Mouse (Mus musculus) forebrain, postnatal 0 days (tissue): ENCODE results near the gene Ssh2. TPM values are rescaled to one million over a fixed set of nuclear protein-coding genes. Genes with fewer than 3 reads are reported as not detected.

Experiments
- ATAC-seq: fragments of 200-750 bp; cut with Nextera tagmentation; 2 replicates; pipeline ENCODE4 v1.8.0; 2017; ENCODE audit warnings: mild to moderate bottlenecking, moderate library complexity
- DNase-seq: peaks from one replicate; pipeline ENCODE4 v3.0.0-alpha.2; 2015
- H3K27ac ChIP-seq: fragments of 300-500 bp; sonication (generic); 2 replicates; pipeline ENCODE4 v1.5.1; 2014; ENCODE audit warnings: low read depth, mild to moderate bottlenecking, antibody characterized with exemption, low read length, moderate library complexity, mixed read lengths
- H3K27me3 ChIP-seq: fragments of 300-500 bp; sonication (generic); 2 replicates; pipeline ENCODE4 v1.6.1; 2014; ENCODE audit warnings: mild to moderate bottlenecking, low read length, mixed read lengths; ENCODE audit not compliant: insufficient read depth
- H3K36me3 ChIP-seq: fragments of 300-500 bp; sonication (generic); 2 replicates; pipeline ENCODE4 v1.6.1; 2014; ENCODE audit warnings: mild to moderate bottlenecking, moderate library complexity; ENCODE audit not compliant: insufficient read depth
- H3K4me1 ChIP-seq: fragments of 300-500 bp; sonication (generic); 2 replicates; pipeline ENCODE4 v1.6.1; 2014; ENCODE audit warnings: antibody characterized with exemption; ENCODE audit not compliant: insufficient read depth
- H3K4me2 ChIP-seq: fragments of 300-500 bp; sonication (generic); 2 replicates; pipeline ENCODE4 v1.6.1; 2014; ENCODE audit warnings: low read depth, mild to moderate bottlenecking, moderate library complexity
- H3K4me3 ChIP-seq: fragments of 300-500 bp; sonication (generic); 2 replicates; pipeline ENCODE4 v1.5.1; 2014; ENCODE audit warnings: low read depth, low read length, mixed read lengths
- H3K9ac ChIP-seq: fragments of 300-500 bp; sonication (generic); 2 replicates; pipeline ENCODE4 v1.6.1; 2014; ENCODE audit warnings: mild to moderate bottlenecking
- H3K9me3 ChIP-seq: fragments of 300-500 bp; sonication (generic); 2 replicates; pipeline ENCODE4 v1.6.1; 2016; ENCODE audit warnings: low read length
- CTCF ChIP-seq: sonication (generic); IDR thresholded peaks from 2 replicates; pipeline ENCODE4 v1.5.1; 2016; ENCODE audit warnings: antibody characterized with exemption, control low read depth, low read depth
- WGBS: fragments of 180-500 bp; shearing (Covaris S2); extraction: QIAGEN DNeasy Blood & Tissue Kit; methylation state at CpG from one replicate; pipeline ENCODE4 v1.1.7; 2014; 5-methylcytosine and 5-hydroxymethylcytosine counted together
- polyA plus RNA-seq: library from polyadenylated mRNA; unstranded; fragments of >200 nt; fragmentation: Nextera tagmentation; extraction: Ambion mirVana; gene quantifications from 2 replicates; pipeline ENCODE4 v1.2.1, GENCODE M21; 2015
- total RNA-seq: library from RNA; depleted of rRNA; stranded (reverse); fragments of >200 nt; gene quantifications from 2 replicates; pipeline ENCODE4 v1.2.3, GENCODE M21; 2014

Gene Ssh2
- total and polyA plus RNA-seq, 2 experiments from 2014 or later, result 12.7 to 40.2 TPM

DNA sequence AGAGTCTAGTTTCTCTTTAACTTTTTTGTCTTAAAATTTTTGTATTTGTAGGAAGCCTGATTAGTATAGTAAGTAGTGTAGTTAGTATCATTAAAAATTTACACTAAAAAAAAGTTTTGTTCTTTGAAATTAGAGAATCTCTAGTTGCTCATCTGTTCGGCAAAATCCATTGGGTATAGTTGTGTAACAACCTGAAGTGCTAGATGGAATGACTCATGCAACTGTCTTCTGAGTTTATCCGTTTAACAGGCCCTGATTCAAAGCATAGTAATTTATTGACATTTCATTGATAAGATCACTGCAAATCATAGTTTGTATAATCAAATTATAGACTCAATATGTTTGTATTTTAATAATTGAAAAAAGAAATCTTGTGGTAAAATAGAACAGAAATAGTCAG, 14.7 kb downstream of the Ssh2 start:
- no peaks in the 10 kb centered on the region for H3K9me3 ChIP-seq
- ATAC-seq (no peak), DNase-seq (no peak)
- no peak overlapping the region for H3K4me3 ChIP-seq
- WGBS, result 83% methylated on average over 2 of the region's 2 CpGs
- no peaks in the 10 kb centered on the region for H3K27me3 ChIP-seq
- H3K4me2 ChIP-seq, result no peak overlapping the region
- no peaks in the 10 kb centered on the region for H3K4me1 ChIP-seq
- no peaks in the 10 kb centered on the region for H3K36me3 ChIP-seq
- no peak overlapping the region for H3K27ac ChIP-seq
- no peak overlapping the region for H3K9ac ChIP-seq
- TF ChIP-seq CTCF, result no peak

DNA sequence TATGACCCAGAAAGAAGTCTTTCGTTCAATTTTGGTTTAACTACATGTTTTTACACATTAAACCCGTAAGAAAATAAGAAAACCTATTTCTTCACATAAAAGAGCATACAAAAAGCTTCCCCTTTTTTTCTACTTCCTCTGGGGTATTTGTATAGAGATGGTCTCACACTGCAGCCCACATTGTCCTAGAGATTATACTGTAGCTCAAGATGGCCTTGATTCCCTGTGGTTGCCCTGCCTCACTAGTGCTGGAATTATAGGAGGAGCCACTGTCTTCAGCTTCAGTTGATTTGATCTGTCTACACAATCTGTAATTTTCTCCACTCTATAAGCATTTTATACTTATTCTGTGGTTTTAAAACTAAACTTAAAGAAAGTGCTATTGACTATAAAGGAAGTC, 15.4 kb downstream of the Ssh2 start:
- Histone ChIP-seq H3K9me3 (no peaks in the 10 kb centered on the region), H3K27me3 (no peaks in the 10 kb centered on the region), H3K4me2 (no peak overlapping the region), H3K36me3 (no peaks in the 10 kb centered on the region), H3K4me1 (no peaks in the 10 kb centered on the region), H3K27ac (no peak overlapping the region), H3K4me3 (no peak overlapping the region), H3K9ac (no peak overlapping the region)
- DNase-seq (no peak), ATAC-seq (no peak)
- TF ChIP-seq CTCF, result no peak
- 92% methylated on average over 2 of the region's 2 CpGs for WGBS

DNA sequence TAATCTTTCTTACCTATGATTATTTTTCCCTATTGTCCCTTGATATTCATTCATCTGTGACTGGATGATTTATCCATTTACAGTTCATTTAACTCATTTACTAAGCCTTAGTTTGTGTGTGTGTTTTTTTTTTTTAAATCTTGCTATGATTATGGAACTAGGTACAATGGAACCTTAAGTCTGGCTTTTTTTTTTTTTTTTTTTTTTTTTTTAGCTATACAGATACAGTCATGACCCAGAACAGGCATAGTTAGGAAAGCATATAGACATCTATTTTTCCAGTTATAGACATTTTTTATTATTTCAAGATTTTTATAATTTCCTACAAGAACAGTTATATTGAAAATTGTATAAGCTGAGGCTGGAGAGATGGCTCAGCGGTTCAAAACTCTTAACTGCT, 19.2 kb downstream of the Ssh2 start:
- Histone ChIP-seq H3K4me3 (no peak overlapping the region), H3K27ac (no peak overlapping the region), H3K9me3 (no peaks in the 10 kb centered on the region), H3K36me3 (no peaks in the 10 kb centered on the region), H3K9ac (no peak overlapping the region), H3K27me3 (no peaks in the 10 kb centered on the region), H3K4me2 (no peak overlapping the region), H3K4me1 (no peaks in the 10 kb centered on the region)
- TF ChIP-seq CTCF, result no peak
- DNase-seq (no peak), ATAC-seq (no peak)
- 95% methylated on average over 1 of the region's 1 CpGs for WGBS

DNA sequence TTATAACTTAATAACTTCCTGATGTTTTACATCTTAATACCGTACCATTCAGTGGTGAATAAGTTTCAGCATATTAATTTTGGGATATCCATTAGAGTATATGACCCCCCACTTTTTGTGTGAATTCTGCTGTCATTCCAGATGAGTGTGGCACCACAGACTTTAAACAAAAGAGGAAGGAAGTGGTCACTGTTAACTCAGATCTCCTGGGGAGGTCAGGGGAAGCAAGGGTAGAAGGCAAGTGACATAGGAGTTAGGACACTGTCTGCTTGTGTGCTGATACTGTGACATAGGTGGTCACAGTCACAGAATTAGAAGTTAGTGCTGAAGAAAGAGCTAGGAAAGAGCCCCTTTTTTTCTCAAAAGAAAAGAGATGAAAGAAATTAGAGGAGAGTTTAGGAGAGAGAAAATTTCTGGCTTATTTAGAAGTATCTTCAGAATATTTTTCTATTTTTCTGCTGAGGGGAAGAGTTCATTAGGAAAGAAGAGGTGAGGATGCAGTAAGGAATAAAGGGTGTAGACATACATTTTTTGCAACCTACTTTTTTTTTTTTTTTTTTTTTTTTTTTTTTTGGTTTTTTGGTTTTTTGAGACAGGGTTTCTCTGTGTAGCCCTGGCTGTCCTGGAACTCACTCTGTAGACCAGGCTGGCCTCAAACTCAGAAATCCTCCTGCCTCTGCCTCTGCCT, 23.7 kb downstream of the Ssh2 start:
- no peak for TF ChIP-seq CTCF
- no peak for ATAC-seq

DNA sequence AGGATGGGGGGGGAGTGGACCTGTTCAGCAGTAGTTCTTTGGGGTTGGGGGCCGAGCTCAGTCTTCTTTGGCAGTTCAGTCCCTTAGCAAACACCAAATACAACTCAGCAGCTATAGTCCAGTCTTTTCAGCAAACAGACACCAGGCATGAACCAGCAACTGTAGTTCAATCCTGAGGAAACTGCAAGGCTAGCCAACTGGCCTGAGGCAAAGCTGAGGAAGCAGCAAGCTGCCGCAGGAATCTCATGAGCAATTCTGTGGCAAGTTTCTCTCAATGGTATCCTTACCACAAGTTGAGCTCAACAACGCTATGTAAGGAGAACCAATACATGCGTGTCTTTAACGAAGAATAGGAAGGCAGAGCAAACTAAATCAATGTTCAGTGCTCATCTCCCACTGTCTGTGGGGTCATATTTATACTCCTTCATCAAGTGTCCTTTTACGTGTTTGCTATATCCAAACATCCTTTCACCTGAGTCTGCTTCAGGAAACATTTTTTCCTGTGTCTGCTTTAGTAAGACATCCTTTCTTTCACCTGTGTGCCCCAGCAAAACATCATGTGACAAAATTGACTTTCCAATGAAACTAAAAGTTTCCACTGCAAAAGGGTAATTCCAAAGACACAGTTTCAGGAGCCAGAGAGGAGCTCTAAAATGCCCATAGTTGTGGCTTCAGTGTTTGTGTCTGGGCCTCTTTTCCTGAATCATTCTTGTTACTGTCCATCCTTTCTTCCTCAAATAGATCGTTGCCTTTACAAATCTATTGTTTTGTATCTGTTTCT, 24.6 kb downstream of the Ssh2 start:
- ATAC-seq, result no peak
- no peak for TF ChIP-seq CTCF
- H3K9ac ChIP-seq, result no peak overlapping the region
- no peaks in the 10 kb centered on the region for H3K4me1 ChIP-seq
- 93% methylated on average over 7 of the region's 7 CpGs for WGBS
- DNase-seq, result no peak
- no peak overlapping the region for H3K4me2 ChIP-seq
- no peak overlapping the region for H3K27ac ChIP-seq
- H3K4me3 ChIP-seq, result no peak overlapping the region
- no peaks in the 10 kb centered on the region for H3K27me3 ChIP-seq
- H3K9me3 ChIP-seq, result no peaks in the 10 kb centered on the region
- H3K36me3 ChIP-seq, result no peaks in the 10 kb centered on the region

More for the DNA sequence above, 23.7 kb downstream of the Ssh2 start:
- H3K9me3 ChIP-seq, result no peaks in the 10 kb centered on the region
- H3K4me2 ChIP-seq, result no peak overlapping the region
- H3K27me3 ChIP-seq, result no peaks in the 10 kb centered on the region
- no peaks in the 10 kb centered on the region for H3K4me1 ChIP-seq
- H3K36me3 ChIP-seq, result no peaks in the 10 kb centered on the region
- H3K9ac ChIP-seq, result no peak overlapping the region
- 91% methylated on average over 1 of the region's 1 CpGs for WGBS
- no peak overlapping the region for H3K27ac ChIP-seq
- DNase-seq, result no peak
- no peak overlapping the region for H3K4me3 ChIP-seq

DNA sequence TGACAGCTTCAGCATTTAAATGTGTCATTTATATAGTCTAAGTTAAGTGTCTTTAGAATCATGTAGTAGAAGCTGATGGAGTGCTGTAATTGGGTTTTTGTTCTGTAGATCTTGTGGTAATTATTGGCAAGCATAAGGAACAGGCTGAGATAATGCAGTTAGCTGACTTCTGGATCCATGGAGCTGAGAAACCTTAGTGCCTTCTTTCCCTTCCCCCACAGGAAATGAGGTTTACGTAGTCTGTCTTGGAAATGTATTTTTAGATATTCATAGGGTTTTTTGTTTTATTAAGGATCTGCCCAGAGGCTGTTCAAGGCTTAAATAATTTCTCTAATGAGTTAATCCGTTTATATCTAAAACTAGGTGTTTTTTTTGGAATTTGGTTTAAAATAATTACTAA, 26.8 kb downstream of the Ssh2 start:
- 71% methylated on average over 2 of the region's 2 CpGs for WGBS
- ATAC-seq (no peak), DNase-seq (no peak)
- no peak overlapping the region for H3K4me2 ChIP-seq
- no peaks in the 10 kb centered on the region for H3K9me3 ChIP-seq
- no peak for TF ChIP-seq CTCF
- no peak overlapping the region for H3K9ac ChIP-seq
- no peaks in the 10 kb centered on the region for H3K4me1 ChIP-seq
- H3K27me3 ChIP-seq, result no peaks in the 10 kb centered on the region
- no peak overlapping the region for H3K27ac ChIP-seq
- no peak overlapping the region for H3K4me3 ChIP-seq
- no peaks in the 10 kb centered on the region for H3K36me3 ChIP-seq

DNA sequence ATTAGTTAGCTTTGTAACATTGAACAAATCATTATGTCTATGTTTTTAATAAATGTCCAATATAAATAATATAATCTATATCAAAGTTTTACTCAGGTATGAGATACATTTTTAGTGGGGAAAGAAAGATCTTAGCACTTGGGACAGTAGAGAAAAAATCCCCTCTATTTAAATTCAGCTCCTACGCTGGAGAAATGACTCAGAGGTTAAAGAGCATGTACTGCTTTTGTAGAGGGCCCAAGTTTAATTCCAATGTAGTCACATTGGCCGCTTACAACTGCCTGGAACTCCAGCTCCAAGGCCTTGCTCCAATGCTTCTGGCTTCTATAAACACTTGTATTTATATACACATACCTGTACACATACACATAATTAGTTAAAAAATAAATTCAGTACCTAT, 36.7 kb downstream of the Ssh2 start:
- no peaks in the 10 kb centered on the region for H3K9me3 ChIP-seq
- no peak overlapping the region for H3K4me3 ChIP-seq
- DNase-seq, result no peak
- H3K9ac ChIP-seq, result no peak overlapping the region
- H3K27ac ChIP-seq, result no peak overlapping the region
- no peaks in the 10 kb centered on the region for H3K27me3 ChIP-seq
- 72% methylated on average over 2 of the region's 2 CpGs for WGBS
- H3K4me2 ChIP-seq, result no peak overlapping the region
- no peak for TF ChIP-seq CTCF
- no peaks in the 10 kb centered on the region for H3K36me3 ChIP-seq
- H3K4me1 ChIP-seq, result no peaks in the 10 kb centered on the region
- no peak for ATAC-seq
